Mouse (Mus musculus): ENCODE measurements around the gene Qtrt1.

Gene Qtrt1

DNA sequence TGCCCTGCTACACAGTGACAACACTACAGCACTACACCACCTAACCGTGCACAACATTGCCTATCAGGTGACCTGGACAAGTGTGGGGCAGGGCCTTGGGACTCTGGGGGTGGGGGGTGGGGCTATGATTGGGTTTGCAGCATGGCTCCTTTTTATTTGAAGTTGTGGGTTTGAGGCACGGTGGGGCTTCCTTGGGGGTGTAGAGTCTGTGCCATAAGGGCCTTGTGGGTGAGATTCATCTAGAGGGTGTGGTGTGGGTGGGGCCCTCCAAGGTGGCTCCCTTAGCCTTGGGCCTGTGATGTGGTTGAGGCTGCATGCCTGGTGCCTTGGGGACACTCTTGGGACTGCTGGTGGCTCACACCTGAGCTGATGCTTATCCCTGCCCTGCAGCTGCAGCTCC is 8.0 kb downstream of the Qtrt1 start:
- DNase-seq (ENCODE audit: extremely low spot score): no peak

GRCm38 (mm10) chr9:21424631-21425555 is 13.3 kb downstream of the Qtrt1 start, which contains the start of gene Dnm2:
Dnm2 (plus strand) TSS chr9:21424908.
- peak; percentile 100 for DNase-seq (ENCODE audit: extremely low spot score)

DNA sequence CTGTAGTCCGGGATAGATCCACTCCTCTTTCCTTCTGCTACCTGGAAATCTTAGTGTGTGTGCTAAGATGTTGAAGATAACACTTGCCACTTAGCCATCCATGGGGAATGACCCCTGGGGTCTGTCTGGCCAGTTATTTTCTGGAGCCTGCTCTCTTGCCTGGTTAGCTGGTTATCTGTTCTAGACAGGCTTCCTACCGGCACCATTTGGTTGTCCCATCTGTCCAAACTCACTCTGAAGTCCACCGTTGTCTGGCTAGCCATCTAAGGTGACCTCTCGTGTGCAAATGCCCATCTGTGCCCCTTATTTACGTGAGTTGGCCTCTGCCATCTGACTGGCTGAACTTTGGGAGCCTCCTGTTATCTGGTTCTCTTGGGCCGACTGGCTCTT is 13.9 kb downstream of the Qtrt1 start:
- DNase-seq (ENCODE audit: extremely low spot score): no peak

DNA sequence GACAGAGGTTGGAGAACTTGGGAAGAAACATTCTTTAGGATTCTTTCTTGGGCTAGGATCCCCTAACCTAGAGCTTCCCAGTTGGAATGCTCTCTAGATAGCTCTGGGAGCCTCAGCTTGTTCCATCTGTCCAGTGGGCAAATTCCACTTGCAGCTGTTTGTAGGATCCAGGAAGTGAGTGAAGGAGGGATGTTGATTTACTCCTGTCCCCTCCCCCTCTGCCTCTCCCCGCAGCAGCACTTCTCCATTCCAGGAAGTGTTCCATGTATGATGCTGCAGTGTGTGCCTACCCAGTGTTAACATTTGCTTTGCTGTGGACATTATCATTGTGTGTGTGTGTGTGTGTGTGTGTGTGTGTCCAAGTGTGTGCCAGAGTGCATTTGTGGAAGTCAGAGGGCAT is 14.4 kb downstream of the Qtrt1 start:
- DNase-seq (ENCODE audit: extremely low spot score): no peak

GRCm38 (mm10) chr9:21426525-21426924 is 14.9 kb downstream of the Qtrt1 start:
- no peak for DNase-seq (ENCODE audit: extremely low spot score)

DNA sequence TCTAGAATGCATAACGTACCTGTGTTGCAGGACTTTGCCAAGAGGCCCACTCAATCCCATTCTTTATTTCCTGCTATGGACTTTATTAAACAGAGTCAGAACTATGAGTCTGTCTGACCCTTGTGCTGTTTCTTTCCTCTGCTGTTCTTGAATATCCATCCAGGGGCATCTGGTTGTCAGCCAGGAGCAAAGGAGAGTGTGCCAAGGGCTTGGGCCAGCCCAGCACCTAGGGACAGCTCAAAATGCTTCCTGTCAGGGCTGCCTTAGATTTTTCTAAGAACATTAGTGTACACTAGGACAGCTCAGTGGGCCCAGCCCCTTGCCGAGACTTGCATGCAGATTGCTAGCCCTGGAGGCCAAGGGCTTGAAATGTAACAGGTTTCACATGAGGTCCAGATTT is 16.1 kb downstream of the Qtrt1 start:
- DNase-seq (ENCODE audit: extremely low spot score): no peak

GRCm38 (mm10) chr9:21428178-21428577 is 16.5 kb downstream of the Qtrt1 start:
- no peak for DNase-seq (ENCODE audit: extremely low spot score)

DNA sequence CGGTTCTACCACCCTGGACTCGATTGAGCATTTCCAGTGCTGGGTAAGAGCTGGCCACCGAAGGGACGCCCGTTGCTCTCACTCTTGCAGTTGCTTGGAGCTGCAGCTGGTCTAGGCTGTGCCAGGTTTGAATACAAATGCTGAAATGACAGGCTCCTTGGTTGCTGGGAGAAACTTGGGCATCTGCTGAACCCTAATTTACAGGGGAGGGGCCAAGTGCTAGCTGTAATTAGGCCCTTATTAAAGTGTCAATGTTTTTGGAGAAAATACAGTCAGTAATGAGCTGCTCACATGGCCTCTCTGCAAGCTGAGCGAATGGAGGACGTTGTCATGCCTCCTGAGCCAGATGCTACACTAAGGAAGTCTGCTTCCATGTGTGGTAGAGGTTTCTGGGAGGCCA is 19.1 kb downstream of the Qtrt1 start:
- DNase-seq (ENCODE audit: extremely low spot score): no peak

DNA sequence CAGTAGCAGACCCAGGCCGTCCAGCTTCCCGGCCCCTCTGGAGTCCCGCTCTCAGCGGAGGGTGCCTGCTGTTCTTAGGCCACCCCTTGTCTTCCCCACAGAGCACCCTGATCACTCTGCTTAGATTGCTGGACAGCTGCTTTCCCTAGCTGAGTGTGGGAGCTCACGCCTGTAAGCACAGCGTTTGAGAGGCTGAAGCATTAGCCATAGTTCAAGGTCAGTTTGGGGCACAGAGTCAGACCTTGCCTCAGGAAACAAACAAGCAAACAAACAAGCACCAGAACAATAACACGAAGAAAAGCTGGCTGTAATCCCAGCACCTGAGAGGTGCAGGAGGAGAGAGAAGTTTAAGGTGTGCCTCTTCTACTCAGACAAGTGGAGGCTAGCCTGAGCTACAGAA is 20.4 kb downstream of the Qtrt1 start:
- no peak for DNase-seq (ENCODE audit: extremely low spot score)

- DNase-seq (ENCODE audit: extremely low spot score): no peak
Observed at GRCm38 (mm10) chr9:21433766-21434165, 22.1 kb downstream of the Qtrt1 start.

GRCm38 (mm10) chr9:21434410-21434809 is 22.8 kb downstream of the Qtrt1 start:
- DNase-seq (ENCODE audit: extremely low spot score): no peak

- DNase-seq (ENCODE audit: extremely low spot score): no peak
Observed at GRCm38 (mm10) chr9:21435777-21436635, 24.4 kb downstream of the Qtrt1 start.

GRCm38 (mm10) chr9:21437577-21437976 is 25.9 kb downstream of the Qtrt1 start:
- no peak for DNase-seq (ENCODE audit: extremely low spot score)

- no peak for DNase-seq (ENCODE audit: extremely low spot score)
Observed at GRCm38 (mm10) chr9:21438219-21438618, 26.6 kb downstream of the Qtrt1 start.

- DNase-seq (ENCODE audit: extremely low spot score): no peak
Observed at GRCm38 (mm10) chr9:21439456-21439855, 27.8 kb downstream of the Qtrt1 start.

DNA sequence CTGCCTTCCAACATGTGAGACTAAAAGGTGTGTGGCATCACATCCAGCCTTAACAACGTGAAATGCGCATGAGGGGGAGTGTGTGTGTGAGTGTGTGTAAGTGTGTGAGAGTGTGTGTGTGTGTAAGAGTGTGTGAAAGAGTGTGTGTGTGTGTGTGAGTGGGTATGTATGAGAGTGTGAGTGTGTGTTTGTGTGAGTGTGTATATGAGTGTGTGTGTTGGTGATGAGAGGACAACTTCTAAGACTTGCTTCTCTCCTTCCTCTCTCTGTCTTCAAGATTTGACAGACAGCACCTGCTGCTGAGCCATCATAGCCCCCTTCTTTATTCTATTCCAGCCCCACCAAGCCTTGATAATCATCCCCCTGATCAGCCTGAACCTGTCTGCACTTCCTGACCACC is 28.3 kb downstream of the Qtrt1 start:
- DNase-seq (ENCODE audit: extremely low spot score): no peak

DNA sequence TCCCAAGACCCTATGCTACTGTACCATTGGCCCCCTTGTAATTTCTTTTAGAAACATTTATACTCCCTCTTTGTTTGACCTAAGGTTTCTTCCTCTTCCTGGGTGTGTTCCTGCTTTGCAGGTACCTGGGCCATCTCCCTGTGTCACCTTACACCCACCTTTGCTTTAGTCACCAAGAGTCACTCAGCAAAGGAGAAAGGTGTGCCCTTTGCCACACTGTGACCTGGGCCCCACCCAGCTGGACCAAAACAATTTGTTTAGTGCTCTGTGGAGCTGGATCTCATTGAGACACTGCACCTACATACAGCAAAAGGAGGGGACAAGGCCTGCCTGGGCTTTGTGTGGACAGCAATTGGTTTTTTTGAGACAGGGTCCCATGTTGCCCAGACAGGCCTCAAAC is 28.8 kb downstream of the Qtrt1 start:
- no peak for DNase-seq (ENCODE audit: extremely low spot score)

DNA sequence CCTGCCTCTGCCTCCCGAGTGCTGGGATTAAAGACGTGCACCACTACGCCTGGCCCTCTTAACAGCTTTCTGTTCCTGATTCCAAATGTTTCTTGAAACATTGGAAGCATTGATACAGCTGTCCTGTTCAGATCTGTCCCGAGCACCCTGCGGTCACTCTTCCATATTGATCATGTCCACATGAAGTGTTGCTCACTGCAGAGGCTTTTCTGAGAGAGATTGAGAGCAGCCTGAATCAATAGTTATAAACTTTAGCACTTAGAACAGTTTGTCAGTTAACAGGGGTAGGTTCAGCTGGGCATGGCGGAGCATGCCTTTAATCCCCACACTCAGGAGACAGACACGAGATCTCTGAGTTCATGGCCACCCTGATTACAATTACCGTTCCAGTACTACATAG is 32.2 kb downstream of the Qtrt1 start:
- DNase-seq (ENCODE audit: extremely low spot score): no peak

DNA sequence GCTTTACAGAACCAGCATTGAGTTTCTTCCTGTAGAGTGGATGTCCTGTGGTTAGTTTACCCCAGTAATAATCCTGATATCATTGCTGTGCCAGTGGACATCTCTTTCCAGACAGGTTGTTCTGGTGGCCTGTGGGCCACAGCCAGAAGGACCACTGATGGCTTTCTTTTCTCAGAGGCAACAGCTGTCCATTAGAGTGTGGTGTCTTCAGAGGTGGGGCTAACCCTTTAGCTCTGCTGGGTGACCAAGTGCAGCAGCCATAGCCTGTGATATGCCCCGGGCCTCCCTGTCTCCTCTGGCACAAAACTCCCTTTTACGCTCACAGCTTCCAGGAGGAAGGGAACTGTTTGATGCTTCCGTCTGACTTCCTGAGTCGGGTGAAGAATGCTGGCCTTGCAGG is 32.9 kb downstream of the Qtrt1 start:
- DNase-seq (ENCODE audit: extremely low spot score): no peak

- DNase-seq (ENCODE audit: extremely low spot score): no peak
Observed at GRCm38 (mm10) chr9:21445081-21445744, 33.6 kb downstream of the Qtrt1 start.

DNA sequence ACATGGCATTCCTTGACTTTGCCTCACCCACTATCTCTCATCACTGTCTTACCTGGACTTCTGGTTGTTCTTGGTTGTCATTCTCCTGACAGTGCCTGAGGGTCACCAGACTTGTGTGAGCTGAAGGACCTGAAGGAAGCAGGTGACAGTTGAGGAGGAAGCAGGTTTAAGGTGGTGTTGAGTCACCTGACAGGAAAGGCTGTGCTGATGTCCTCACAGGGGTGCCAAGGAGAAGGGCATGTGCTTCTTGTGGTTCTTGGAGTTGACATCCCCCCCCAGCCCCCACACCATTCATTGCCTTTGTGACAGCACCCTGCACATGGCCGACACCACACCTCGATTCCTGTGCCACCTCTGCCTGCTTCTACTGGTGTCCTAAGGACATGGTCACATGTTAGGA is 36.1 kb downstream of the Qtrt1 start:
- no peak for DNase-seq (ENCODE audit: extremely low spot score)

DNA sequence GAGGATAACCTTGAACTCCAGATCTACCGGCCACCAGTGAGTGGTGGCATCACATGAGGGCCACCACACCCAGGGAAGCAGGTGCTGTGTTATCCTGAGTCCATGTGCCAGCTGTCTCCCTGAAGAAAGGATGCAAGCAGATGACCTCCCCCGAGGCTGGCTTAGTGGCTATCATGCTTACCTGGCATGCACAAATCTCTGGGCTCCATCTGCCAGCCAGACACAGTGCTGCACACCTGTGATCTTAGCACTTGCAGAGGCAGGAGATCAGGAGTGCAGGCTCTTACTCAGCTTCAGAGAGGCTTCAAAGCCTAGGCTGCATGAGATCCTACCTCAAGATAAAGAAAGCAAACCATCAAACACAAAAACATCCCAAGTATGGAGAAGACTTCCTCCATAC is 38.1 kb downstream of the Qtrt1 start:
- no peak for DNase-seq (ENCODE audit: extremely low spot score)

Data from embryo, embryonic 9.5 days (tissue).